Mouse (Mus musculus): ENCODE results near the gene Oip5.

Gene Oip5

GRCm38 (mm10) chr2:119584282-119584681 lies 34.0 kb downstream of the Oip5 start:
- DNase-seq (ENCODE audit: low spot score), result no peak

DNA sequence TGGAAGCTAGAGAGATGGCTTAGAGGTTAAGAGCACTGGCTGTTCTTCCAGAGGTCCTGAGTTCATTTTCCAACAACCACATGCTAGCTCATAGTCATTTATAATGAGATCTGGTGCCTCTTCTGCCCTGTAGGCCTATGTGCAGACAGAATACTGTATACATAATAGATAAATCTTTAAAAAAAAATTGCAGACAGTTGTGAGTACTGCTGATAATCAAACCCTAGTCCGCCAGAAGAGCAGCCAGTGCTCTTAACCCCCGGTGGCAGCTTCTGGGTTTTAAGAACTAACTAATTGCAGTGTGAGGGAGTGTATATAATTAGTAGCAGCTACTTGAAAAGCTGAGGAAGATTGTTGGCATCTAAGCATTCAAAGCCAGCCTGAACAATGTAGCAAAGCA lies 34.8 kb downstream of the Oip5 start:
- no peak for DNase-seq (ENCODE audit: low spot score)

DNA sequence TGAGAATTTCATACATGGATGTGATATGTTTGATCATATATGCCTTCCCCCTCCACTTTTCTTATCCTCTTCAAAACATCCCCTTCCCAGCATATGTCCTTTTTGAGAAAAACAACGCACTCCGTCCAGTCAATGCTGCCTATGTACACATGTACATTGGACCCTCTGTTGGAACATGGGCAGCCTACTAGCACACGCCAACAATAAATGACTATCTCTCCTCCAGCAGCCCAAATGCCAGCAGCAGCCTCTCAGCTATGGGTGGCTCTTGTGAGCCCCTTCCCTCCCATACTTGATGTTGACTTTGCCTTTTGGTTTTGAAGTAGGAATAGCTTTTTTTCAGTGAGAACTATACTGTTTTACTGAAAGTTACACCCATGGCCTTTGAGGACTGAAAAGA lies 36.7 kb downstream of the Oip5 start:
- DNase-seq (ENCODE audit: low spot score), result no peak

DNA sequence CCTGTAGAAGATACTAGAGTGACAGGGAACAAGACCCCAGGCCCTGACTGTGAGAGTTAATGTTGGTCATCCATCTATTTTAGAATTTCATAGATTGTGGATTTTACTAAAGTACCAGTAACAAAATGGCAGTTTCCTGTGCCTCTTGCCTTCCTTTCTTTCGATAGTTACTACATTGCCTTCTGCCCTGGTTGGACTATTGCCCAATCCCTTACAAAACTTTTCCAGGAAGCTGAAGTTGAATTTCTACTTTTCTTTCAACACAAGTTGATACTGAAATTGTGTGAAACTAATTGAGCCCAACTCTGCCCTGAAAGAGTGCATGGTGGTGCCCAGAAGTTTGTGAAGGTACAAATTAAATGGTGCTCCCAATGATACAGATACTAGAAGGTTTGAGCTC lies 45.8 kb downstream of the Oip5 start:
- no peak for DNase-seq (ENCODE audit: low spot score)

DNA sequence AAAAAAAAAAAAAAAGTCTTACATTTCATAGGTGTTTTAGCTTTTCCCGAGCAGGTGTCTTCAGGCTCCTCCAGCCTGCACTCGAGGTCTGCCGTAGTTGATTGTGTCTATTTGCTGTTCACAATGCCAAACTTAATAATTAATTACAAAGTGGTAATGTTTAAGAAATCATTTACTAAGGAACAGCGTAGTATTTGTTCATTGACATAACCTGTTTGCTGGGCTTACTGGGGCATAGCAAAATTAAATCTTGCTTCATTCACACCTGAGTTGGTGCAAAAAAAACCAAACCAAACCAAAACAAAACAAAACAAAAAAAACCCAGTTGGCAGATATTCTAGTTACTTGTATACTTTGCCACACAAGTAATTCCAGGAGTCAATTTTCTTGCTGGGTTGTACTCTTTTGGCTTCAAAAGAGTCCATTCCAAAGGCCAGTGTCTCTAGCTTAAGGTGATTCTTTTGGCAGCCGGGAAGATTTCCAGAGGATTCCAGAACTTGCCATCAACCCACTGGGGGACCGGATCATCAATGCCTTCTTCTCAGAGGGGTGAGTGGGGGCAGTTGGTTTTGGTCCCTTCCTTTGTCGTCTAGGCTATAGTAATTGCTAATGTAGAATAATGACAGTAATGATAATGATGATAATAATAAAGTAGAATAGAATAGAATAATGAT lies 52.0 kb downstream of the Oip5 start:
- DNase-seq (ENCODE audit: low spot score), result no peak

GRCm38 (mm10) chr2:119565284-119565683 lies 53.0 kb downstream of the Oip5 start:
- DNase-seq (ENCODE audit: low spot score), result no peak

DNA sequence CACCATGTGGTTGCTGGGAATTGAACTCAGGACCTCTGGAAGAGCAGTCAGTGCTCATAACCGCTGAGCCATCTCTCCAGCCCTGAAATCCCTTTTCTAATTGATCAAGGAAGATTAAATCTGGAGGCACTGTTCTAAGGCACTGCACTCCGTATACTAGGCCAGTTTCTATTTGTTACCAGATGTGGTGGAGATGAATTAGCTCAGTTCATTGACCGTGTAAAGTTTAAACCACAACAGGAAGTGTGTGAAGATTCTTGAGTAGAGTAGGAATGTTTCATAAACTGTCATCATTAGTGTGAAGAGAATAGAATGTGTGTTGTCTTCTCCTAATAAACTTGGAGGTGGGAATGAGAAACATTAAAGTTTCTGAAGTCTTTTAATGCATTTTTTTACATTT lies 56.5 kb downstream of the Oip5 start:
- DNase-seq (ENCODE audit: low spot score), result no peak

Data from left cerebral cortex, adult 11 months (tissue).